Mouse (Mus musculus) MEL (cell line): ENCODE data around the gene Hps4. TPM values are rescaled to one million over a fixed set of nuclear protein-coding genes. Genes with fewer than 3 reads are reported as not detected.

Experiments
- DNase-seq: peaks from one replicate; pipeline ENCODE4 v3.0.0; 2011; ENCODE audit warnings: low read depth, low spot score
- H3K27ac ChIP-seq: 2 replicates; pipeline ENCODE4 v1.5.1; 2012; ENCODE audit warnings: low read depth, mild to moderate bottlenecking, control low read depth, low read length, moderate library complexity; ENCODE audit not compliant: control insufficient read depth
- H3K27me3 ChIP-seq, 2 experiments: fragments of 150-350 bp in 1 of 2; sonication (generic) in 1 of 2; 2 replicates each; pipeline ENCODE4 v1.6.1; 2012; ENCODE audit warnings: low read length in 2 of 2, mild to moderate bottlenecking in 2 of 2, improper control_type of control experiment in 1 of 2, moderate library complexity in 1 of 2; ENCODE audit not compliant: insufficient read depth in 2 of 2, control insufficient read depth in 1 of 2
- H3K36me3 ChIP-seq, 2 experiments: 2 replicates each; pipeline ENCODE4 v1.6.1; 2012 to 2014; ENCODE audit warnings: low read length in 2 of 2, improper control_type of control experiment in 1 of 2, inconsistent platforms in 1 of 2, mild to moderate bottlenecking in 1 of 2; ENCODE audit not compliant: insufficient read depth in 2 of 2, control insufficient read depth in 1 of 2
- H3K4me1 ChIP-seq, 2 experiments: fragments of 150-350 bp in 1 of 2; sonication (generic) in 1 of 2; 2 replicates each; pipeline ENCODE4 v1.6.1; 2012; ENCODE audit warnings: low read length in 2 of 2, improper control_type of control experiment in 1 of 2, mild to moderate bottlenecking in 1 of 2; ENCODE audit not compliant: insufficient read depth in 2 of 2, control insufficient read depth in 1 of 2
- H3K4me3 ChIP-seq, 2 experiments: fragments of 150-350 bp in 1 of 2; sonication (generic) in 1 of 2; 2 replicates each; pipeline ENCODE4 v1.5.1; 2012; ENCODE audit warnings: low read depth in 2 of 2, low read length in 2 of 2, mild to moderate bottlenecking in 2 of 2, moderate library complexity in 2 of 2, control low read depth in 1 of 2, improper control_type of control experiment in 1 of 2; ENCODE audit not compliant: control insufficient read depth in 1 of 2, insufficient read depth in 1 of 2
- H3K79me2 ChIP-seq: 2 replicates; pipeline ENCODE4 v1.6.1; 2012; ENCODE audit warnings: mild to moderate bottlenecking, low read length, moderate library complexity; ENCODE audit not compliant: control insufficient read depth, poor library complexity, insufficient read depth
- H3K9ac ChIP-seq: 2 replicates; pipeline ENCODE4 v1.6.1; 2012; ENCODE audit warnings: low read depth, mild to moderate bottlenecking, control low read depth, low read length, moderate library complexity; ENCODE audit not compliant: control insufficient read depth, poor library complexity, severe bottlenecking
- H3K9me3 ChIP-seq: fragments of 150-350 bp; sonication (generic); replicated peaks from 2 replicates; pipeline ENCODE4 v1.6.1; 2012; ENCODE audit warnings: mild to moderate bottlenecking, low read length, improper control_type of control experiment, moderate library complexity; ENCODE audit not compliant: insufficient read depth
- CHD2 ChIP-seq: IDR thresholded peaks from 2 replicates; pipeline ENCODE4 v1.6.1; 2011; ENCODE audit warnings: low read length, improper control_type of control experiment
- E2F4 ChIP-seq: IDR thresholded peaks from 2 replicates; pipeline ENCODE4 v1.6.1; 2011; ENCODE audit warnings: low read depth, low read length, improper control_type of control experiment, borderline replicate concordance
- ELF1 ChIP-seq: IDR thresholded peaks from 2 replicates; pipeline ENCODE4 v1.6.1; 2014; ENCODE audit warnings: low read depth, mild to moderate bottlenecking, inconsistent platforms, low read length, improper control_type of control experiment, moderate library complexity
- EP300 ChIP-seq, 2 experiments: IDR thresholded peaks; 2 replicates each; pipeline ENCODE4 v1.6.1; 2011; ENCODE audit warnings: improper control_type of control experiment in 2 of 2, low read length in 2 of 2, low read depth in 1 of 2, mild to moderate bottlenecking in 1 of 2
- ETS1 ChIP-seq: IDR thresholded peaks from 2 replicates; pipeline ENCODE4 v1.6.1; 2012; ENCODE audit warnings: low read depth, mild to moderate bottlenecking, inconsistent platforms, low read length, improper control_type of control experiment, moderate library complexity
- GATA1 ChIP-seq: IDR thresholded peaks from 2 replicates; pipeline ENCODE4 v1.6.1; 2011; ENCODE audit warnings: low read depth, low read length, improper control_type of control experiment
- JUND ChIP-seq: IDR thresholded peaks from 2 replicates; pipeline ENCODE4 v1.6.1; 2011; ENCODE audit warnings: low read depth, mild to moderate bottlenecking, improper control_type of control experiment, low read length
- KAT2A ChIP-seq: conservative IDR thresholded peaks from 2 replicates; pipeline ENCODE4 v1.6.1; 2012; ENCODE audit warnings: low read depth, low read length, improper control_type of control experiment, inconsistent platforms
- MAX ChIP-seq: IDR thresholded peaks from 2 replicates; pipeline ENCODE4 v1.6.1; 2011; ENCODE audit warnings: low read length, improper control_type of control experiment
- MAZ ChIP-seq: IDR thresholded peaks from 2 replicates; pipeline ENCODE4 v1.6.1; 2012; ENCODE audit warnings: low read depth, mild to moderate bottlenecking, inconsistent platforms, low read length, improper control_type of control experiment
- MXI1 ChIP-seq: IDR thresholded peaks from 2 replicates; pipeline ENCODE4 v1.6.1; 2011; ENCODE audit warnings: mild to moderate bottlenecking, low read depth, low read length, improper control_type of control experiment
- NRF1 ChIP-seq: IDR thresholded peaks from 2 replicates; pipeline ENCODE4 v1.6.1; 2014; ENCODE audit warnings: low read depth, mild to moderate bottlenecking, inconsistent platforms, low read length, improper control_type of control experiment, moderate library complexity; ENCODE audit not compliant: poor library complexity, insufficient read depth, severe bottlenecking
- POLR2A ChIP-seq, 2 experiments: IDR thresholded peaks; 2 replicates each; pipeline ENCODE4 v1.6.1; 2011 to 2012; ENCODE audit warnings: low read length in 2 of 2, mild to moderate bottlenecking in 2 of 2, control low read depth in 1 of 2, improper control_type of control experiment in 1 of 2, low read depth in 1 of 2, moderate library complexity in 1 of 2; ENCODE audit not compliant: control insufficient read depth in 1 of 2, insufficient read depth in 1 of 2, poor library complexity in 1 of 2
- POLR2AphosphoS2 ChIP-seq: IDR thresholded peaks from 2 replicates; pipeline ENCODE4 v1.6.1; 2011; ENCODE audit warnings: low read length, improper control_type of control experiment
- POLR2AphosphoS5 ChIP-seq: IDR thresholded peaks from 2 replicates; pipeline ENCODE4 v1.6.1; 2012; ENCODE audit warnings: low read depth, borderline replicate concordance, mild to moderate bottlenecking, inconsistent platforms, low read length, moderate library complexity, mixed read lengths
- RAD21 ChIP-seq: IDR thresholded peaks from 2 replicates; pipeline ENCODE4 v1.6.1; 2011; ENCODE audit warnings: mild to moderate bottlenecking, low read depth, low read length, improper control_type of control experiment
- RCOR1 ChIP-seq: IDR thresholded peaks from 2 replicates; pipeline ENCODE4 v1.6.1; 2012; ENCODE audit warnings: low read depth, mild to moderate bottlenecking, inconsistent platforms, low read length, improper control_type of control experiment
- SIN3A ChIP-seq: IDR thresholded peaks from 2 replicates; pipeline ENCODE4 v1.6.1; 2012; ENCODE audit warnings: low read length, improper control_type of control experiment, inconsistent platforms
- SMC3 ChIP-seq: IDR thresholded peaks from 2 replicates; pipeline ENCODE4 v1.6.1; 2011; ENCODE audit warnings: low read depth, low read length, improper control_type of control experiment
- TAL1 ChIP-seq: IDR thresholded peaks from 2 replicates; pipeline ENCODE4 v1.6.1; 2012; ENCODE audit warnings: mild to moderate bottlenecking, inconsistent platforms, low read length, moderate library complexity, mixed read lengths
- UBTF ChIP-seq: IDR thresholded peaks from 2 replicates; pipeline ENCODE4 v1.6.1; 2012; ENCODE audit warnings: low read depth, mild to moderate bottlenecking, inconsistent platforms, low read length, improper control_type of control experiment, moderate library complexity, borderline replicate concordance; ENCODE audit not compliant: insufficient read depth
- USF1 ChIP-seq: IDR thresholded peaks from 2 replicates; pipeline ENCODE4 v1.6.1; 2014; ENCODE audit warnings: low read depth, mild to moderate bottlenecking, inconsistent platforms, low read length, improper control_type of control experiment, moderate library complexity
- ZKSCAN1 ChIP-seq: IDR thresholded peaks from 2 replicates; pipeline ENCODE4 v1.6.1; 2012; ENCODE audit warnings: low read depth, mild to moderate bottlenecking, inconsistent platforms, low read length, improper control_type of control experiment, moderate library complexity
- ZNF384 ChIP-seq: IDR thresholded peaks from 2 replicates; pipeline ENCODE4 v1.6.1; 2012; ENCODE audit warnings: low read depth, mild to moderate bottlenecking, inconsistent platforms, low read length, improper control_type of control experiment
- polyA plus RNA-seq, 2 experiments: library from polyadenylated mRNA; stranded (reverse) in 1 of 2; unstranded in 1 of 2; fragments of >175 nt in 1 of 2; fragments of >200 nt in 1 of 2; gene quantifications; 2 replicates each; pipeline versions ENCODE4 v1.2.1 to v1.2.4; 2012; ENCODE audit warnings: low replicate concordance in 2 of 2, low read depth in 1 of 2; ENCODE audit not compliant: insufficient read length in 2 of 2, insufficient read depth in 1 of 2, missing spikeins in 1 of 2
- total RNA-seq: library from RNA; depleted of rRNA; stranded (reverse); fragments of 300-350 nt; gene quantifications from 2 replicates; pipeline ENCODE4 v1.2.3, GENCODE M21; 2012

The Hps4 gene
- total and polyA plus RNA-seq, 3 experiments, result 37.1 to 41.7 TPM; not detected in 1

DNA sequence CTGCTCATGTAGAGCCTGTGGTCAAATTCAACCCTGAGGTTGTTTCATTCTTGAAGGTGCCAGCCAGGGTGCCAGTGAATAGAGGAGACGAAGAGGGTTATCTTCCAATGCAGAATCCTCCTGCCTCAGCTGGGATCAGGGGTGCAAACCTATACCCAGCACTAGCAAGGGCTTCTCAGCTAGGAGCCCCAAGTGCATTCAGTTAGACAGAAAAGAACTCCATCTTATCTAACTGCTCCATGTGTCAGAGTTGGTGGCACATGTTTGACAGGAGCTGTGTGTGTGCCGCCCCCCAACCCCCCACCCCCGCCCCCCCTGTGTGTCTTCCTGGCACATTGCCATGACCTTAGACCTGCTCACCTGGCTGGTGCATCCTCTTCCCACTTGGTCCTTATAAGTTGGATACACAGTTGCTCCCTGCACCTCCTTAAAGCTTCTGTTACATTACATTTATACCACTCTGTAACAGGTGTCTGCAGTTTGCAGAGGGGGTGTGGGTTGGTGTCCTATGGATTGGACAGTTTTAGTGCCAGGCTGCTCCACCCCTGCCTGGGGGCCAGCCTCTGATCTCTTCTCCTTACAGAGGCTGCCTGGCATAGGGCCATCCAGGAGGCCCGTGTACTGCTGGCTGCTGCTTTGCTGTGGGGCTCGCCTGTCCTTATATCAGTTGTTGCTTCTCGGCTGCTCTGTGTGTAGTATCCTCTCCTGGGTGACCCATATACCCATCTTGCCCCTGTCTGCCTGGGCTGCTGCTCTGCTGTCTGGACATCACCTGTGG lies 46.3 kb upstream of the Hps4 start (continued):
- TF ChIP-seq KAT2A (no peak), MXI1 (peak; percentile 72), ZNF384 (no peak), SMC3 (no peak), POLR2AphosphoS5 (no peak), ETS1 (no peak), SIN3A (peak; percentile 69; the same call in 1 of the 2 replicates), POLR2AphosphoS2 (no peak), RAD21 (no peak), MAX (peak; percentile 60; the same call in 1 of the 2 replicates)

DNA sequence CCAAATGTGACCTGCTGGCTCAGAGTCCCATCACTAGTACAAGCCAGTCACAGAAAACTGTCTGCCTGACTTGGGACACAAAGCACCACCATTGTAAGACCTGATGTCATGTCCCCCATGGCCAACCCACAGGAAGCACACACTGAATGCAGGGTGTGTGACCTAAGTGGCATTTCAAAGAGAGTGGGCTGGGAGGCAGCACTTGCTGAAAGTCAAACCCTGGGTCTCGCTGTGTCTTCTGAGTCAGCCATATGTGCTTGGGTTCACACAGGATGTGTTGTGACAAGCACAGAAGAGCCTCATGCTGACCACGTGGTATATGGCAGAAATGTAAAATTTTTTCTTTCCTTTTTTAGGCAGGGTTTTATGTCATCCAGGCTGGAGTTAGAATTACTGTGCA lies 45.6 kb upstream of the Hps4 start:
- peak overlapping the region; percentile 56 for H3K27ac ChIP-seq
- no peaks in the 10 kb centered on the region for H3K9me3 ChIP-seq
- peaks cover 0 to 25% of the 10 kb centered on the region in 2 experiments; a peak in 2 of 4 replicates for H3K36me3 ChIP-seq
- H3K9ac ChIP-seq, result no peak overlapping the region; the same call in 1 of the 2 replicates
- H3K4me1 ChIP-seq, result peaks cover 23 to 42% of the 10 kb centered on the region in 2 experiments
- H3K79me2 ChIP-seq, result peaks cover 47% of the 10 kb centered on the region; the same call in 1 of the 2 replicates
- TF ChIP-seq UBTF (no peak), MAX (no peak), NRF1 (no peak), CHD2 (no peak), ETS1 (no peak), ELF1 (no peak), TAL1 (no peak), EP300 (IDR thresholded peaks at IDR 0.05; ENCODE audit: low read depth in 1 of 2, low read length in 2 of 2) (no peak), USF1 (no peak), GATA1 (no peak), ZKSCAN1 (no peak), E2F4 (no peak), MAZ (no peak), RCOR1 (no peak), JUND (no peak), POLR2A (IDR thresholded peaks at IDR 0.05; ENCODE audit: control insufficient read depth in 1 of 2, insufficient read depth in 1 of 2, low read depth in 1 of 2, low read length in 2 of 2, poor library complexity in 1 of 2) (no peak)
- DNase-seq, result no peak
- H3K27me3 ChIP-seq, result no peaks in the 10 kb centered on the region
- no peak overlapping the region for H3K4me3 ChIP-seq
